ENCODE assay signal across 12 mouse cellular contexts in the genomic region with DNA sequence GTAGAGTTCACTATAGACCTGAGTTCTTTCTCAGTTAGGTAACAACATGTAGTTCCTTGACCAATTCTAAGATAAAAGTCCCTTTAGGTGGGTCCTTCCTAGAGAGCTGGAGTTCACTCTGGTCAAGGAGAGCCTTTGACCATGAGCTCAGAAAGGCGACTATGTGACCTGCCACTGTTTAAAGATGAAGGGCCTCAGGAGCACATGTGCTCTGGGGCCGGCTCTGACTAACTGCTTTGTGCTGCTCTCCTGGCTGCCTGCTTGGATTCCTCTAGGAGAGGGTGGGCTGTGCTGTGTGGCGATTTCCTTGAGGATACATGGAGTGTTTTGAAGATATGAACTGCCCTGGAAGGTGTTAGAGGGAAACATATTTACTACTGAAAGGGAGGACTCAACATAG.
DNase-seq lines count a peak whose midpoint lies in the region; ATAC-seq and TF ChIP-seq lines count a peak whose summit lies in the region.
"Had no signal": no experiment of that assay in that cellular context is flagged by ENCODE, and none has a peak within 500 bp of the region (broad histone marks: within the 10 kb centered on the region; RNA-seq: fewer than 3 reads in every experiment).

No protein-coding gene starts in this region.

- no peak overlapping the region for H3K4me3 ChIP-seq in hindbrain, embryonic 10.5 days
- no peak overlapping the region for H3K4me3 ChIP-seq in hindbrain, embryonic 16.5 days (ENCODE audit: low read length)
- H3K4me3 ChIP-seq in midbrain, embryonic 12.5 days, result no peak overlapping the region
- H3K4me3 ChIP-seq in midbrain, embryonic 10.5 days, result no peak overlapping the region
- no peak overlapping the region for H3K4me3 ChIP-seq in heart, embryonic 14.5 days (ENCODE audit: control insufficient read depth in 1 of 2, insufficient read depth in 1 of 2, low read depth in 1 of 2, low read length in 2 of 2)
- no peak overlapping the region for H3K4me3 ChIP-seq in midbrain, embryonic 15.5 days
- no peak overlapping the region for H3K4me3 ChIP-seq in intestine, postnatal 0 days (ENCODE audit: low read depth, low read length)
- H3K4me3 ChIP-seq: embryonic facial prominence, embryonic 13.5 days had no signal

- 0 out of 2 replicates have a peak overlapping the region, but pooled peaks have one; percentile 16 for H3K27ac ChIP-seq in hindbrain, embryonic 10.5 days
- no peak overlapping the region for H3K27ac ChIP-seq in hindbrain, embryonic 16.5 days (ENCODE audit: low read depth, low read length)
- peak overlapping the region; percentile 76 for H3K27ac ChIP-seq in midbrain, embryonic 12.5 days (replicated peaks)
- no peak overlapping the region for H3K27ac ChIP-seq in midbrain, embryonic 10.5 days (replicated peaks)
- H3K27ac ChIP-seq in heart, embryonic 14.5 days (replicated peaks in 1 of 2; ENCODE audit: control insufficient read depth in 1 of 2, insufficient read depth in 1 of 2, low read depth in 2 of 2, low read length in 2 of 2), result no peak overlapping the region
- peak overlapping the region; percentile 82 for H3K27ac ChIP-seq in midbrain, embryonic 15.5 days
- H3K27ac ChIP-seq in intestine, postnatal 0 days (ENCODE audit: low read depth, low read length), result no peak overlapping the region

- H3K4me2 ChIP-seq in hindbrain, embryonic 16.5 days (ENCODE audit: low read length), result no peak overlapping the region
- H3K4me2 ChIP-seq in midbrain, embryonic 12.5 days (replicated peaks), result no peak overlapping the region
- H3K4me2 ChIP-seq in heart, embryonic 14.5 days (ENCODE audit: low read length), result no peak overlapping the region
- H3K4me2 ChIP-seq in midbrain, embryonic 15.5 days, result no peak overlapping the region
- H3K4me2 ChIP-seq in intestine, postnatal 0 days (replicated peaks; ENCODE audit: low read depth), result no peak overlapping the region
- H3K4me2 ChIP-seq: embryonic facial prominence, embryonic 13.5 days had no signal

- no peak for TF ChIP-seq CTCF in intestine, postnatal 0 days (IDR thresholded peaks at IDR 0.05; ENCODE audit: low read depth)

- no peaks in the 10 kb centered on the region for H3K27me3 ChIP-seq in hindbrain, embryonic 10.5 days (ENCODE audit: insufficient read depth, poor library complexity, severe bottlenecking)
- H3K27me3 ChIP-seq in hindbrain, embryonic 16.5 days (replicated peaks; ENCODE audit: control insufficient read depth, insufficient read depth, low read length), result no peaks in the 10 kb centered on the region
- H3K27me3 ChIP-seq in midbrain, embryonic 12.5 days, result no peaks in the 10 kb centered on the region
- H3K27me3 ChIP-seq in midbrain, embryonic 10.5 days (ENCODE audit: low read depth, poor library complexity, severe bottlenecking), result no peaks in the 10 kb centered on the region
- no peaks in the 10 kb centered on the region for H3K27me3 ChIP-seq in heart, embryonic 14.5 days (ENCODE audit: control insufficient read depth, insufficient read depth, low read length)
- H3K27me3 ChIP-seq in midbrain, embryonic 15.5 days (replicated peaks), result no peaks in the 10 kb centered on the region
- H3K27me3 ChIP-seq in intestine, postnatal 0 days (replicated peaks; ENCODE audit: control insufficient read depth, insufficient read depth, low read length), result no peaks in the 10 kb centered on the region
- H3K27me3 ChIP-seq: embryonic facial prominence, embryonic 13.5 days had no signal

- DNase-seq in hindbrain, embryonic 10.5 days (ENCODE audit: low spot score), result no peak
- DNase-seq in midbrain, embryonic 10.5 days (ENCODE audit: low spot score), result no peak
- DNase-seq in testis, postnatal 10 days (ENCODE audit: low spot score), result no peak
- DNase-seq: lung, adult 2 months; thymus, adult 2 months had no signal

- 82% methylated on average over 3 of the region's 3 CpGs for WGBS in hindbrain, embryonic 10.5 days
- WGBS in hindbrain, embryonic 16.5 days, result 55% methylated on average over 3 of the region's 3 CpGs
- WGBS in midbrain, embryonic 12.5 days, result 71% methylated on average over 3 of the region's 3 CpGs
- 87% methylated on average over 3 of the region's 3 CpGs for WGBS in midbrain, embryonic 10.5 days
- 38% methylated on average over 3 of the region's 3 CpGs for WGBS in heart, embryonic 14.5 days
- WGBS in midbrain, embryonic 15.5 days, result 41% methylated on average over 3 of the region's 3 CpGs
- 51% methylated on average over 3 of the region's 3 CpGs for WGBS in intestine, postnatal 0 days

- peaks cover 73% of the 10 kb centered on the region for H3K4me1 ChIP-seq in hindbrain, embryonic 10.5 days (replicated peaks)
- peaks cover 47% of the 10 kb centered on the region for H3K4me1 ChIP-seq in hindbrain, embryonic 16.5 days (ENCODE audit: control insufficient read depth, insufficient read depth, low read depth, low read length)
- peaks cover 90% of the 10 kb centered on the region for H3K4me1 ChIP-seq in midbrain, embryonic 12.5 days
- H3K4me1 ChIP-seq in midbrain, embryonic 10.5 days, result peaks cover 72% of the 10 kb centered on the region
- H3K4me1 ChIP-seq in heart, embryonic 14.5 days (ENCODE audit: control insufficient read depth in 2 of 2, insufficient read depth in 2 of 2, low read length in 2 of 2), result peaks cover 59 to 96% of the 10 kb centered on the region in 2 experiments
- H3K4me1 ChIP-seq in midbrain, embryonic 15.5 days, result peaks cover 91% of the 10 kb centered on the region
- no peaks in the 10 kb centered on the region for H3K4me1 ChIP-seq in intestine, postnatal 0 days (replicated peaks; ENCODE audit: control insufficient read depth, insufficient read depth, low read length)

- H3K36me3 ChIP-seq in hindbrain, embryonic 10.5 days, result peaks cover 38% of the 10 kb centered on the region
- no peaks in the 10 kb centered on the region for H3K36me3 ChIP-seq in hindbrain, embryonic 16.5 days (ENCODE audit: control insufficient read depth, insufficient read depth, low read length)
- H3K36me3 ChIP-seq in midbrain, embryonic 12.5 days, result peaks cover 7% of the 10 kb centered on the region; the same call in 1 of the 2 replicates
- peaks cover 39% of the 10 kb centered on the region for H3K36me3 ChIP-seq in midbrain, embryonic 10.5 days
- peaks cover 15% of the 10 kb centered on the region for H3K36me3 ChIP-seq in heart, embryonic 14.5 days (ENCODE audit: control insufficient read depth, insufficient read depth, low read length)
- H3K36me3 ChIP-seq in midbrain, embryonic 15.5 days (replicated peaks), result no peaks in the 10 kb centered on the region
- peaks cover 28% of the 10 kb centered on the region; the same call in 1 of the 2 replicates for H3K36me3 ChIP-seq in intestine, postnatal 0 days (ENCODE audit: control insufficient read depth, insufficient read depth)

- H3K9me3 ChIP-seq in hindbrain, embryonic 10.5 days, result no peaks in the 10 kb centered on the region
- H3K9me3 ChIP-seq in hindbrain, embryonic 16.5 days (ENCODE audit: control insufficient read depth, low read length), result no peaks in the 10 kb centered on the region
- H3K9me3 ChIP-seq in midbrain, embryonic 12.5 days, result no peaks in the 10 kb centered on the region
- no peaks in the 10 kb centered on the region for H3K9me3 ChIP-seq in midbrain, embryonic 10.5 days (replicated peaks)
- no peaks in the 10 kb centered on the region for H3K9me3 ChIP-seq in heart, embryonic 14.5 days (ENCODE audit: control insufficient read depth, low read length)
- no peaks in the 10 kb centered on the region for H3K9me3 ChIP-seq in midbrain, embryonic 15.5 days
- no peaks in the 10 kb centered on the region for H3K9me3 ChIP-seq in intestine, postnatal 0 days (ENCODE audit: control insufficient read depth)
- H3K9me3 ChIP-seq: embryonic facial prominence, embryonic 13.5 days had no signal

- ATAC-seq in hindbrain, embryonic 16.5 days, result no peak
- ATAC-seq in midbrain, embryonic 12.5 days (ENCODE audit: low FRiP score, low read depth), result no peak
- ATAC-seq in heart, embryonic 14.5 days (ENCODE audit: insufficient number of reproducible peaks, insufficient read depth, low FRiP score, low read depth), result no peak
- ATAC-seq in midbrain, embryonic 15.5 days (replicated peaks), result no peak
- ATAC-seq in intestine, postnatal 0 days, result no peak
- ATAC-seq: activated CD4-positive, CD25-positive, alpha-beta regulatory T cell, adult 4 months had no signal

- H3K9ac ChIP-seq in hindbrain, embryonic 16.5 days (ENCODE audit: low read depth, low read length), result no peak overlapping the region
- no peak overlapping the region; the same call in 1 of the 2 replicates for H3K9ac ChIP-seq in midbrain, embryonic 12.5 days (replicated peaks)
- 0 out of 2 replicates have a peak overlapping the region, but pooled peaks have one; percentile 25 for H3K9ac ChIP-seq in heart, embryonic 14.5 days (ENCODE audit: low read length)
- no peak overlapping the region for H3K9ac ChIP-seq in midbrain, embryonic 15.5 days
- no peak overlapping the region for H3K9ac ChIP-seq in intestine, postnatal 0 days (ENCODE audit: low read depth, low read length)
- H3K9ac ChIP-seq: embryonic facial prominence, embryonic 13.5 days had no signal

Comparison
In these comparisons a context has a peak if more than half of its experiments do, and no peak if none do; other contexts are left out.
1. H3K27ac ChIP-seq: peak in hindbrain, embryonic 10.5 days (single experiment), midbrain, embryonic 12.5 days (single experiment) and midbrain, embryonic 15.5 days (single experiment); none in hindbrain, embryonic 16.5 days (single experiment), midbrain, embryonic 10.5 days (single experiment), heart, embryonic 14.5 days (0 of 2) and intestine, postnatal 0 days (single experiment).